Mouse (Mus musculus) left cerebral cortex, adult 2 months (tissue): ENCODE results near the gene Adra1b. TPM values are rescaled to one million over a fixed set of nuclear protein-coding genes. Genes with fewer than 3 reads are reported as not detected.

Experiments
- DNase-seq, 2 experiments: peaks; one replicate each; pipeline ENCODE4 v3.0.0; 2021 to 2022; ENCODE audit warnings: low spot score in 2 of 2, mixed read lengths in 1 of 2; ENCODE audit errors: extremely low spot score in 1 of 2
- H3K27ac ChIP-seq: fragments of 200-600 bp; 2 replicates; pipeline ENCODE4 v1.8.1; 2022
- H3K4me3 ChIP-seq: fragments of 200-600 bp; 2 replicates; pipeline ENCODE4 v1.8.1; 2022
- CTCF ChIP-seq: fragments of 200-600 bp; IDR thresholded peaks from 2 replicates; pipeline ENCODE4 v1.8.1; 2022; ENCODE audit warnings: antibody characterized with exemption, mild to moderate bottlenecking, moderate library complexity
- intact Hi-C: fragments of 180-260 bp; cut with DNase I; formaldehyde crosslinking; loops from one replicate; pipeline ENCODE4 v1.15.1; 2025
- long read RNA-seq, 2 experiments: library from polyadenylated mRNA; stranded (forward); transcript quantifications; one replicate each; pipeline ENCODE4 v2.0.0; 2021; ENCODE audit warnings: borderline mapping rate in 2 of 2
- total RNA-seq, 2 experiments: library from RNA; stranded (reverse); gene quantifications; 2 replicates each; pipeline ENCODE4 v1.2.3; 2021

Adra1b gene
- total RNA-seq: 10 to 100 TPM; 29.9 to 31.6 TPM
- long read RNA-seq, experiment 1, partial matches to known transcripts: 0 of 7 reads
- long read RNA-seq, experiment 1, other reads (novel, unspliced or antisense): 3 of 7 reads
- long read RNA-seq, experiment 2, partial matches to known transcripts: 0 of 4 reads
- long read RNA-seq, experiment 2, other reads (novel, unspliced or antisense): 2 of 4 reads

- Histone ChIP-seq H3K4me3 (no peak within 1 kb of the TSS), H3K27ac (no peak within 1 kb of the TSS)
- DNase-seq: no peak
- no peak for TF ChIP-seq CTCF
- intact Hi-C loops: no loop called here
Measured at GRCm38 (mm10) chr11:43901051-43901654, at the start of gene Adra1b. Adra1b (minus strand) TSS chr11:43901210.

- intact Hi-C loops: no loop called here
- DNase-seq: no peak
- H3K27ac ChIP-seq: no peak overlapping the region
- TF ChIP-seq CTCF: no peak
- H3K4me3 ChIP-seq: no peak overlapping the region
Measured at GRCm38 (mm10) chr11:43950274-43950673, 49.3 kb upstream of the Adra1b start.

- no peak for TF ChIP-seq CTCF
Measured at GRCm38 (mm10) chr11:43943781-43944180, 42.8 kb upstream of the Adra1b start.

GRCm38 (mm10) chr11:43943167-43943566 lies 42.2 kb upstream of the Adra1b start:
- DNase-seq: no peak
- intact Hi-C loops: no loop called here
- no peak overlapping the region for H3K27ac ChIP-seq
- TF ChIP-seq CTCF: no peak
- no peak overlapping the region for H3K4me3 ChIP-seq

More at GRCm38 (mm10) chr11:43943781-43944180, 42.8 kb upstream of the Adra1b start:
- no peak overlapping the region for H3K4me3 ChIP-seq
- DNase-seq: no peak
- H3K27ac ChIP-seq: no peak overlapping the region
- intact Hi-C loops: no loop called here

- Histone ChIP-seq H3K4me3 (no peak overlapping the region), H3K27ac (no peak overlapping the region)
- intact Hi-C loops: no loop called here
- DNase-seq: no peak
- no peak for TF ChIP-seq CTCF
Measured at GRCm38 (mm10) chr11:43940501-43941202, 39.6 kb upstream of the Adra1b start.

- TF ChIP-seq CTCF: no peak
- H3K4me3 ChIP-seq: no peak overlapping the region
- no peak for DNase-seq
- intact Hi-C loops: no loop called here
- no peak overlapping the region for H3K27ac ChIP-seq
Measured at GRCm38 (mm10) chr11:43936023-43936422, 35.0 kb upstream of the Adra1b start.

- intact Hi-C loops: no loop called here
- Histone ChIP-seq H3K4me3 (no peak overlapping the region), H3K27ac (no peak overlapping the region)
- peak in 1 of 2 experiments; percentile 31 for DNase-seq
- TF ChIP-seq CTCF: no peak
Measured at GRCm38 (mm10) chr11:43933480-43933879, 32.5 kb upstream of the Adra1b start.

GRCm38 (mm10) chr11:43933000-43933399 lies 32.0 kb upstream of the Adra1b start:
- no peak for TF ChIP-seq CTCF
- DNase-seq: no peak
- Histone ChIP-seq H3K27ac (no peak overlapping the region), H3K4me3 (no peak overlapping the region)
- intact Hi-C loops: no loop called here

- DNase-seq: no peak
- intact Hi-C loops: no loop called here
- Histone ChIP-seq H3K27ac (no peak overlapping the region), H3K4me3 (no peak overlapping the region)
- no peak for TF ChIP-seq CTCF
Measured at GRCm38 (mm10) chr11:43930191-43930590, 29.2 kb upstream of the Adra1b start.

- Histone ChIP-seq H3K4me3 (no peak overlapping the region), H3K27ac (no peak overlapping the region)
- TF ChIP-seq CTCF: no peak
- intact Hi-C loops: no loop called here
- DNase-seq: no peak
Measured at GRCm38 (mm10) chr11:43929706-43930105, 28.7 kb upstream of the Adra1b start.

- H3K27ac ChIP-seq: no peak overlapping the region
- H3K4me3 ChIP-seq: no peak overlapping the region
- intact Hi-C loops: no loop called here
- no peak for TF ChIP-seq CTCF
- DNase-seq: no peak
Measured at GRCm38 (mm10) chr11:43929178-43929577, 28.2 kb upstream of the Adra1b start.

GRCm38 (mm10) chr11:43927133-43927815 lies 26.3 kb upstream of the Adra1b start:
- DNase-seq: no peak
- H3K27ac ChIP-seq: no peak overlapping the region
- intact Hi-C loops: no loop called here
- no peak overlapping the region for H3K4me3 ChIP-seq
- no peak for TF ChIP-seq CTCF
